Mouse (Mus musculus) liver (tissue): ENCODE results near the gene Cluap1.
"Not testable (repeated sequence)": the region's sequence is repeated elsewhere in the genome, so short reads cannot be mapped to it uniquely, and the experiment has no call there.

Experiments
- DNase-seq: peaks from one replicate; pipeline ENCODE4 v3.0.0-alpha.2; 2020; ENCODE audit warnings: mixed read lengths

Gene Cluap1

DNA sequence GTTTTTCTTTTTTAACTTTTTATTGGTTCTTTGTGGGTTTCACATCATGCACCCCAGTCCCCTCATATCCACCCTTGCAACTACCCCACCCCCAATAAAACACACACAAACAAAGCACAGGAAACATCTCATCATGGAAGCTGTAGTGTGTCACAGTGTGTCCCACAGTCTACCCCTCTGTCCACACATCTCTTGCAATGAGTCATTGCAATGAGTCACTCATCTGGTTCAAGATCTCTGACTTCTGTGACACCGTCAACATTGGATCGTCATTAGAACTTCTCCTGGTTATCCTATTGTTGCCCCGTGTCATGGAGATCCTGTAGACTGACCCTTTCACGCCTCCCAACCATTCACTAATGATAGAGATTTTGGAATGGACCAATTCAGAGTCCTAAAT, 26.1 kb downstream of the Cluap1 start:
- DNase-seq, result no peak

DNA sequence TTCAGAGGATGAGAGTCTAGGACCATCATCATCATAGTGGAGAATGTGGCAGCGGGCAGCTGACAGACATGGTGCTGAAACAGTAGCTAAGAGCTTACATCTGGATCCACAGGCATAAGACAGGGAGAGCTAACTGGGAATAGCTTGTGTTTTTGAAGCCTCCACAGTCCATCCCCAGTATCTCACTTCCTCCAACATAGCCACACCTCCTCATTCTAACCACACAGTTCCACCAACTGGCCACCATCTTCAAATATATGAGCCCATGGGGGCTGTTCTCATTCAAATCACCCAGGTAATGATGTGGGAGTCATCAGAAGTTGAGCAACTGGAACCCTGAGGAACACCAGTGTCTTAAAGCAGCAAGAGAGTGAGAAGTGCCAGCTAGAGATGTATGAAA, 42.5 kb downstream of the Cluap1 start:
- DNase-seq, result no peak

- DNase-seq, result no peak
Observed at GRCm38 (mm10) chr16:3956369-3956768, 47.8 kb downstream of the Cluap1 start.

- DNase-seq, result no peak
Observed at GRCm38 (mm10) chr16:3959261-3959660, 50.7 kb downstream of the Cluap1 start.

DNA sequence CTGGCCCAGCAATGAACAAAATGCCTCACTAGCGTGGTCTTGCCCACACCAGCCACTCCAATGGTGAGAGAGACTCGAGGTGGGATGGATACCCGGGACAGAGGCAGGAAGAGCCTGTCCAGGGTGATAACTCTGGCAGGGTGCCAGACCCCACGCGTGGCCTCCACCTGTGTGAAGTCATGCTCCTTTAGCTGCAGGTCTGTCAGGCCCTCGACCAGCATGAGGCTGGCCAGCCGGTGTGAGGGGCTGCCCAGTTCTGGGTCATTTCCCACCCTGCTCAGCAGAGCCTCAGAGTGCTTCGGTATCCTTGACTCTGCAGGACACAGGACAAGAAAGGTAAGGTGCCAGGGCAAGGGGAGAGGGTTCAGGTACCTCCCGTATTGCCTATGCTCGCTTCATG, 56.4 kb downstream of the Cluap1 start:
- DNase-seq, result no peak

- DNase-seq, result no peak
Observed at GRCm38 (mm10) chr16:3965534-3965933, 56.9 kb downstream of the Cluap1 start.

DNA sequence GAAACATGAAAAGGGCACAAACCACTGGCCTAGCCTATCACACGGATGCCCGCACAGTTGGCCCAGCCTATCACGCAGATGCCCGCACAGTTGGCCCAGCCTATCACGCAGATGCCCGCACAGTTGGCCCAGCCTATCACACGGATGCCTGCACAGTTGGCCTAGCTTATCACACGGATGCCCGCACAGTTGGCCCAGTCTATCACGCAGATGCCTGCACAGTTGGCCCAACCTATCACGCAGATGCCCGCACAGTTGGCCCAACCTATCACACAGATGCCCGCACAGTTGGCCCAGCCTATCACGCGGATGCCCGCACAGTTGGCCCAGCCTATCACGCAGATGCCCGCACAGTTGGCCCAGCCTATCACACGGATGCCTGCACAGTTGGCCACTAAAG, 65.9 kb downstream of the Cluap1 start:
- not testable (repeated sequence) for DNase-seq

- DNase-seq, result no peak
Observed at GRCm38 (mm10) chr16:3975658-3976057, 67.1 kb downstream of the Cluap1 start.

GRCm38 (mm10) chr16:3976251-3976671, 67.7 kb downstream of the Cluap1 start, which contains the start of gene Nlrc3:
Gene Nlrc3, minus strand, starts transcription at chr16:3976632.
- DNase-seq, result no peak

DNA sequence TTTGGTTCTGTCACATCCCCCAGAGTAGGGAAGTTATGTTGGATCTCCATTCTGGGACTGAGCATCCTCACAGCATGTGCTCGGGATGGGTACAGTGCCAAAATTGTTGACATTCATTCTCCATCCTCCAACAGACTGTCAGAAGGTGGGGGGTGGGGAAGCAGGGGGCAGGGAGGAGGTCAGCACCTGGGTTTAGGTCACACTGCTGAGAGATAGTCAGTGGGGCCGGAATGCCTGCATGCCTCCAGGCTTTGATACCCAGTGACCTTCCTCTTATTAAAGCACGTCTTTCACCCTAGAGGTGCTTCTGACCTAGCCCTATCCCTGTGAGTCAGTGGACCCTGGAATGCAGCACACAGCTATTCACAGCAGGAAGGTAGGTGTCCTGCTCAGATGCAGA, 68.1 kb downstream of the Cluap1 start:
- no peak for DNase-seq

DNA sequence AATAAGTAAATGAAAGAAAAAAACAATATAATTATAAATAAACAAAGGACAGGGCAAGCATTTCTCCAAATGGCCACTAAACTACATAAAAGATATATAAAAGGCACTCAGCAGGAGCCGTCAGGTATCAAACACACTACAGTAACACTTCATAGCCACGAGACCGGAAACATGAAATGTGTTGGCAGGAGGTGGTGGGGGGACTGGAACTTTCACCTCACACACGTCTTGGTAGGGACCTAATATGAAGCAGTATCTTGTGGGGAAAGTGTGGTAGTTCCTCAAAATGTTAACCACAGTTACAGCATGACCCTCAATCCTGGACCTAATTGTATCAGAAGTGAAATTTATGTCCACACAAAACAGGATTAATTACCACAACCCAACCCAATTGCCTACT, 73.6 kb downstream of the Cluap1 start:
- no peak for DNase-seq

- DNase-seq, result no peak
Observed at GRCm38 (mm10) chr16:3983146-3983700, 74.6 kb downstream of the Cluap1 start.

DNA sequence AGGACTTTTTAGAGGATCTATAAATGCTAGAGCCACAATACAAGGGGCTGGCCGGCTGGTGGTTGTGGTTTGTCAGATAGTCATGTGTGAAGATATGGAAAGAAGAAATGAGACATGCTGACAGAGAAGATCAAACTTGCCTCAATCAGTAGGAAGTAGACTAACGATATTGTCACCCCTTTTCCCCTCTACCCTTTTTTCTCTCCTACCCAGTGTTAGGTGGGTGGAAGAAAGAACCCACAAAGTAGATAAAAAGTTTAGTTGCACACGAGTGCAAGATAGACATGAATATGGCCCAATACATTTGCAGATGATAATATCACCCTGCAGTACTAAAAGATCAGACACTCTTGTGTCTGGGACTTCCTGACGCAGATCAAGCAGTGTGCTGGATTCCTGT, 79.8 kb downstream of the Cluap1 start:
- no peak for DNase-seq
